Mouse (Mus musculus) liver, embryonic 14.5 days (tissue): ENCODE results near the gene Tmem221. TPM values are rescaled to one million over a fixed set of nuclear protein-coding genes. Genes with fewer than 3 reads are reported as not detected.

Experiments
- ATAC-seq: fragments of 200-750 bp; cut with Nextera tagmentation; 2 replicates; pipeline ENCODE4 v1.8.0; 2017; ENCODE audit warnings: moderate number of reproducible peaks, mild to moderate bottlenecking, moderate library complexity; ENCODE audit not compliant: insufficient read depth
- DNase-seq, 3 experiments: peaks; one replicate each; pipeline ENCODE4 v3.0.0-alpha.2; 2012 to 2013; ENCODE audit warnings: low read depth in 3 of 3, low spot score in 3 of 3
- H3K27ac ChIP-seq: fragments of 300-500 bp; sonication (generic); 2 replicates; pipeline ENCODE4 v1.5.1; 2014; ENCODE audit warnings: moderate library complexity, mild to moderate bottlenecking, control low read depth, inconsistent platforms
- H3K27me3 ChIP-seq: fragments of 300-500 bp; sonication (generic); 2 replicates; pipeline ENCODE4 v1.6.1; 2014; ENCODE audit warnings: mild to moderate bottlenecking, low read length, moderate library complexity; ENCODE audit not compliant: control insufficient read depth, insufficient read depth
- H3K36me3 ChIP-seq: fragments of 300-500 bp; sonication (generic); replicated peaks from 2 replicates; pipeline ENCODE4 v1.6.1; 2014; ENCODE audit warnings: low read depth; ENCODE audit not compliant: control insufficient read depth, insufficient read depth
- H3K4me1 ChIP-seq, 2 experiments: fragments of 200-500 bp in 1 of 2; fragments of 300-500 bp in 1 of 2; sonication (generic) in 1 of 2; replicated peaks; 2 replicates each; pipeline ENCODE4 v1.6.1; 2012 to 2014; ENCODE audit warnings: antibody characterized with exemption in 1 of 2, inconsistent platforms in 1 of 2, low read length in 1 of 2; ENCODE audit not compliant: control insufficient read depth in 2 of 2, insufficient read depth in 2 of 2
- H3K4me2 ChIP-seq: fragments of 300-500 bp; sonication (generic); 2 replicates; pipeline ENCODE4 v1.6.1; 2014; ENCODE audit warnings: low read depth, mild to moderate bottlenecking, control low read depth, moderate library complexity
- H3K4me3 ChIP-seq, 2 experiments: fragments of 200-500 bp in 1 of 2; fragments of 300-500 bp in 1 of 2; sonication (generic) in 1 of 2; 2 replicates each; pipeline ENCODE4 v1.5.1; 2012 to 2014; ENCODE audit warnings: low read depth in 2 of 2, low read length in 2 of 2, mild to moderate bottlenecking in 2 of 2, control low read depth in 1 of 2, inconsistent platforms in 1 of 2, moderate library complexity in 1 of 2; ENCODE audit not compliant: insufficient read depth in 1 of 2
- H3K9ac ChIP-seq: fragments of 300-500 bp; sonication (generic); replicated peaks from 2 replicates; pipeline ENCODE4 v1.6.1; 2014; ENCODE audit warnings: mild to moderate bottlenecking, control low read depth, moderate library complexity
- H3K9me3 ChIP-seq: fragments of 300-500 bp; sonication (generic); 2 replicates; pipeline ENCODE4 v1.6.1; 2016; ENCODE audit warnings: low read length, mixed read lengths; ENCODE audit not compliant: control insufficient read depth
- CTCF ChIP-seq: IDR thresholded peaks from 2 replicates; pipeline ENCODE4 v1.5.1; 2016; ENCODE audit warnings: antibody characterized with exemption, low read depth, control low read depth
- EP300 ChIP-seq: IDR thresholded peaks from 2 replicates; pipeline ENCODE4 v1.6.1; 2016; ENCODE audit warnings: antibody characterized with exemption, low read depth
- WGBS: fragments of 180-500 bp; shearing (Covaris S2); extraction: QIAGEN DNeasy Blood & Tissue Kit; methylation state at CpG from one replicate; pipeline ENCODE4 v1.1.7; 2014; ENCODE audit not compliant: insufficient replicate concordance; 5-methylcytosine and 5-hydroxymethylcytosine counted together
- polyA plus RNA-seq, 2 experiments: library from polyadenylated mRNA; depleted of rRNA in 1 of 2; stranded (reverse) in 1 of 2; unstranded in 1 of 2; fragments of >200 nt; fragmentation: Nextera tagmentation in 1 of 2; extraction: Ambion mirVana in 1 of 2; gene quantifications; 2 replicates each; pipeline versions ENCODE4 v1.2.1 to v1.2.3; 2012 to 2014

Tmem221 gene
- polyA plus RNA-seq (2012; rRNA removed) (0.13 and 0.25 TPM in 2 replicates), polyA plus RNA-seq (2014; fragmentation: Nextera tagmentation; extraction: Ambion mirVana) (0.37 and 0.39 TPM in 2 replicates)

DNA sequence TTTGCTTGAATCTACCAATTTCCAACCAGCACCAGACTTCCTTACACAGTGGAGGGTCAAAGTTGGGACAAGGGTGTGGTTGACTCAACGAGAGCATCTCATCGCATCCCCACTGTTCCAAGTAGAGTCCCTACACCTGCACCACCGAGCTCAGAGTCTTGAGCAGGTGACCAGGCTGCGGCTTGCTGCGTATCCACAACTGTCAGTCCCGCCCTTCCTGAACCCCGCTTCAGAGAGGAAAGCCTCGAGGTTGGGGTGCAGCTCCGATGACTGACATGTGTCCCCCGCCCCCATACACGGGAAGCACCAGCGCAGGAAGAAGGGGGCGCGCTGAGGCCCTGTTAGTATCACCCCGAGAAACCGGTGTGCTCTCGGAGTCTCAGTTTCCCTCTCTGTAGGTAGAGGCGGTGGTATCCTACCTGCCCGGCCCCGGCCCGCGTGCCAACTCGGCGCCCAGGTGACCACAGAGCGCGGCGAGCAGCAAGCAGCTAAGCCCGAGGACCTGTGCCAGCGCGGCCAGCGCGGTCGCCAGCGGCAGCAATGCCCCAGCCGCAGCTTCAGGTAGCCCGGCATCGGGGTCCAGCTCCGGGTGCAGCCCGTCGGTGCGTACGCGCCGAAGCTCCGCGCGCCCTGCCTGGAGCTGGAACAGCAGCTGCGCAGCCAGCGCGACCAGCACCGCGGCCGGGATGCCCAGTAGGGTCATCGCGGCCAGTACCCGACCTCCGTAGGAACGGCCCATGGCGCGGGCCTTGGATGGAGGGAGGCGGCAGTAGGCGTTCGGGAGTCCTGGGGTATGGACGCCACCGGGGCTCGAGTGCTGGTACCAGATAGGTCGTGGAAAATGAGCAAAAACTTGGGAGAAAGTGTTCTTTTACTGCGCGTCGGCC, at the start of gene Tmem221:
Tmem221 (minus strand) TSS at position 801 of the 887 bp plus-strand sequence.
- ATAC-seq (peak; percentile 5; the same call in 1 of the 2 replicates), DNase-seq (no peak)
- H3K36me3 ChIP-seq: no peaks in the 10 kb centered on the region
- H3K9ac ChIP-seq: peak within 1 kb of the TSS; percentile 24; the same call in 1 of the 2 replicates
- H3K27me3 ChIP-seq: peaks cover 14% of the 10 kb centered on the region
- 5% methylated on average over 69 of the region's 70 CpGs for WGBS
- peak within 1 kb of the TSS; percentile 62 to 69 for H3K4me3 ChIP-seq
- H3K4me2 ChIP-seq: peak within 1 kb of the TSS; percentile 94
- H3K9me3 ChIP-seq: no peaks in the 10 kb centered on the region
- peaks cover 9 to 29% of the 10 kb centered on the region in 2 experiments for H3K4me1 ChIP-seq
- TF ChIP-seq EP300: no peak
- TF ChIP-seq CTCF: no peak; the same call in 1 of the 2 replicates
- H3K27ac ChIP-seq: no peak within 1 kb of the TSS

DNA sequence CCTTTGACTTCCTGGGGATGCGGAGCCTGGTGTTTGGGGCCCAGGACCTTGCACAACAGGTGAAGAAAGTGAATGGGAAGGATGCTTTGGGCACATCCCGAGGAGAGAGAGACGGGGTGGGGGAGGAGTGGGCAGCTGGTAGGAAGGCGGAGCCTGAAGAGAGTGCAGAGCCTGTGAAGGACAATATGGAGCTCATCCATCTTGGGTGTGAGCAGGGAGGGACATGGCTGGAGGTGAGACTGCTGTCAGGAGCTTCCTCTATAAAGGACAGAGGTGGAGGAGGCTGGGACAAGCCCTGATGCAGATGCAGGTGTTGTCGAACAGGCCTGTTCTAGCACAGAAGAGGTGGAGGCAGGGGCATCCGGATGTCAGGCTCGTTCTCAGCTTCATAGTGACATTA, 45.4 kb upstream of the Tmem221 start:
- no peak for TF ChIP-seq CTCF
- TF ChIP-seq EP300: no peak
- peaks cover 27% of the 10 kb centered on the region for H3K27me3 ChIP-seq

GRCm38 (mm10) chr8:71602666-71603334, 44.1 kb upstream of the Tmem221 start:
- H3K4me2 ChIP-seq: peak overlapping the region; percentile 43
- H3K4me3 ChIP-seq: peak overlapping the region in 1 of 2 experiments; percentile 10; a peak in 1 of 4 replicates
- ATAC-seq (peak; percentile 54; the same call in 1 of the 2 replicates), DNase-seq (no peak)
- H3K36me3 ChIP-seq: no peaks in the 10 kb centered on the region
- peaks cover 27% of the 10 kb centered on the region for H3K27me3 ChIP-seq
- H3K9ac ChIP-seq: no peak overlapping the region
- TF ChIP-seq EP300 (no peak), CTCF (no peak)
- H3K4me1 ChIP-seq: no peaks in the 10 kb centered on the region
- no peaks in the 10 kb centered on the region for H3K9me3 ChIP-seq
- WGBS: 6% methylated on average over 32 of the region's 32 CpGs
- no peak overlapping the region for H3K27ac ChIP-seq

More for the DNA sequence above, 45.4 kb upstream of the Tmem221 start:
- ATAC-seq (no peak), DNase-seq (no peak)
- Histone ChIP-seq H3K4me3 (no peak overlapping the region), H3K4me1 (no peaks in the 10 kb centered on the region), H3K9me3 (no peaks in the 10 kb centered on the region), H3K4me2 (no peak overlapping the region), H3K27ac (no peak overlapping the region), H3K9ac (no peak overlapping the region), H3K36me3 (no peaks in the 10 kb centered on the region)
- WGBS: 60% methylated on average over 7 of the region's 7 CpGs

- ATAC-seq: no peak
- no peak for DNase-seq
- no peak overlapping the region for H3K9ac ChIP-seq
Observed at GRCm38 (mm10) chr8:71601939-71602665, 43.4 kb upstream of the Tmem221 start.

More at GRCm38 (mm10) chr8:71601939-71602665, 43.4 kb upstream of the Tmem221 start:
- peak overlapping the region; percentile 43 for H3K4me2 ChIP-seq
- H3K36me3 ChIP-seq: no peaks in the 10 kb centered on the region
- no peak for TF ChIP-seq CTCF
- TF ChIP-seq EP300: no peak
- no peak overlapping the region for H3K27ac ChIP-seq
- peak overlapping the region in 1 of 2 experiments; percentile 10; a peak in 1 of 4 replicates for H3K4me3 ChIP-seq
- H3K4me1 ChIP-seq: no peaks in the 10 kb centered on the region
- WGBS: 5% methylated on average over 65 of the region's 65 CpGs
- H3K27me3 ChIP-seq: peaks cover 27% of the 10 kb centered on the region
- H3K9me3 ChIP-seq: no peaks in the 10 kb centered on the region
